Mouse (Mus musculus): Measurements from ENCODE around the gene Kctd3. TPM values are rescaled to one million over a fixed set of nuclear protein-coding genes. Genes with fewer than 3 reads are reported as not detected.

Gene Kctd3
- polyA plus RNA-seq, 1 experiment from 2014 or later: 28.1 TPM

DNA sequence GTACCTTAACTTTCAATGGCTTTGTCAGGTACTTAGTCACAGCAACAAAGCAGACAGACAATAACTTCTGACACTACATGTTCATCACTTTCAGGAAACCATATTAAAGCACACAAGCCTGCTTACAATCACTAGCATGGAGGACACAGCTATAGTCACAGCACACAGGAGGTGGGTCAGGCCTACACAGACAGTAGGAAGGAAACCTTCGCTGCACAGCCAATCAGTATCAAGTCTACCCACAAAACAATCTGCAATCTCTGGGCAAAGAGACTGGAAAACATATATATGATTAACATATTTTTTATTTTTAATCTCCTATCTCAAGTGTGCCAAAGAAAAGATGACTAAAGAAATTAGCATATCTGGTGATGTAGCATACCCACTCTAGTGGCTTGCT, 2.9 kb downstream of the Kctd3 start:
- Histone ChIP-seq H3K9me3 (no peaks in the 10 kb centered on the region), H3K27me3 (replicated peaks; ENCODE audit: low read depth, poor library complexity, severe bottlenecking) (no peaks in the 10 kb centered on the region), H3K4me1 (peaks cover 22% of the 10 kb centered on the region), H3K27ac (replicated peaks) (no peak overlapping the region), H3K36me3 (replicated peaks) (peaks cover 38% of the 10 kb centered on the region), H3K4me3 (no peak overlapping the region)
- no peak for DNase-seq (ENCODE audit: low spot score)
- WGBS: 92% methylated on average over 1 of the region's 1 CpGs

- peaks cover 18% of the 10 kb centered on the region for H3K4me1 ChIP-seq
- 92% methylated on average over 12 of the region's 12 CpGs for WGBS
- H3K27me3 ChIP-seq (replicated peaks; ENCODE audit: low read depth, poor library complexity, severe bottlenecking): no peaks in the 10 kb centered on the region
- H3K36me3 ChIP-seq (replicated peaks): peaks cover 66% of the 10 kb centered on the region
- no peak overlapping the region for H3K27ac ChIP-seq (replicated peaks)
- no peak overlapping the region for H3K4me3 ChIP-seq
- DNase-seq (ENCODE audit: low spot score): no peak
- H3K9me3 ChIP-seq: no peaks in the 10 kb centered on the region
Measured at GRCm38 (mm10) chr1:189001815-189002214, 5.8 kb downstream of the Kctd3 start.

- DNase-seq (ENCODE audit: low spot score): no peak
- H3K36me3 ChIP-seq (replicated peaks): peaks cover 78% of the 10 kb centered on the region
- WGBS: 92% methylated on average over 10 of the region's 10 CpGs
- no peak overlapping the region for H3K4me3 ChIP-seq
- H3K27ac ChIP-seq (replicated peaks): no peak overlapping the region
- 0 out of 2 replicates have a peak, but pooled peaks cover 5% of the 10 kb centered on the region for H3K4me1 ChIP-seq
- H3K27me3 ChIP-seq (replicated peaks; ENCODE audit: low read depth, poor library complexity, severe bottlenecking): no peaks in the 10 kb centered on the region
- no peaks in the 10 kb centered on the region for H3K9me3 ChIP-seq
Measured at GRCm38 (mm10) chr1:188999981-189000380, 7.7 kb downstream of the Kctd3 start.

- DNase-seq (ENCODE audit: low spot score): no peak
- no peaks in the 10 kb centered on the region for H3K4me1 ChIP-seq
- no peaks in the 10 kb centered on the region for H3K9me3 ChIP-seq
- 94% methylated on average over 3 of the region's 3 CpGs for WGBS
- peaks cover 86% of the 10 kb centered on the region for H3K36me3 ChIP-seq (replicated peaks)
- H3K27ac ChIP-seq (replicated peaks): no peak overlapping the region
- H3K27me3 ChIP-seq (replicated peaks; ENCODE audit: low read depth, poor library complexity, severe bottlenecking): no peaks in the 10 kb centered on the region
- no peak overlapping the region for H3K4me3 ChIP-seq
Measured at GRCm38 (mm10) chr1:188997921-188998320, 9.7 kb downstream of the Kctd3 start.

GRCm38 (mm10) chr1:188993218-188993617, 14.4 kb downstream of the Kctd3 start:
- H3K9me3 ChIP-seq: no peaks in the 10 kb centered on the region
- no peak overlapping the region for H3K27ac ChIP-seq (replicated peaks)
- H3K4me1 ChIP-seq: no peaks in the 10 kb centered on the region
- H3K4me3 ChIP-seq: no peak overlapping the region
- no peak for DNase-seq (ENCODE audit: low spot score)
- H3K36me3 ChIP-seq (replicated peaks): peaks cover 86% of the 10 kb centered on the region
- H3K27me3 ChIP-seq (replicated peaks; ENCODE audit: low read depth, poor library complexity, severe bottlenecking): no peaks in the 10 kb centered on the region
- WGBS: 40% methylated on average over 4 of the region's 4 CpGs

DNA sequence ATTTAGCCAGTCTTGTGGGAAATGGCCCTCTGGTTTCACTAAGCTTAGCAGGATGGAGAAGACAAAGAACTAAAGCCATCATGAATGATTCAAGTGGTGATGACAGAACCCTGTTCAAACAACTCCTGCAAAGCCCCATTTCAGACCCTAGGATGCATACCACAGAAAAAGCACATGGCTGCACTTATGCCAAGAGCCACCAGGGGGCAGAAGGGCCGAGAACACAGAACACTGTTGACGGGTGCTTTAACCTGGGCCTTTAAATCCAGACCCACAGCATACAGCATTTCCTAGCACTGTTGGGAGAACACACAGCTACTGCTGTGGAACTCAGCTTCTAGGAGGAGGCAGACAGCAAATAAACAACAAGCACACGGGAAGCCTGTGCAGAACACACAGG, 27.6 kb downstream of the Kctd3 start:
- H3K9me3 ChIP-seq: no peaks in the 10 kb centered on the region
- H3K27me3 ChIP-seq (replicated peaks; ENCODE audit: low read depth, poor library complexity, severe bottlenecking): no peaks in the 10 kb centered on the region
- WGBS: 30% methylated on average over 3 of the region's 3 CpGs
- H3K27ac ChIP-seq (replicated peaks): no peak overlapping the region
- no peak overlapping the region for H3K4me3 ChIP-seq
- peaks cover 91% of the 10 kb centered on the region for H3K36me3 ChIP-seq (replicated peaks)
- DNase-seq (ENCODE audit: low spot score): peak; percentile 69
- H3K4me1 ChIP-seq: no peaks in the 10 kb centered on the region

GRCm38 (mm10) chr1:188973926-188974325, 33.7 kb downstream of the Kctd3 start:
- WGBS: 90% methylated on average over 16 of the region's 16 CpGs
- H3K27ac ChIP-seq (replicated peaks): no peak overlapping the region
- H3K9me3 ChIP-seq: no peaks in the 10 kb centered on the region

DNA sequence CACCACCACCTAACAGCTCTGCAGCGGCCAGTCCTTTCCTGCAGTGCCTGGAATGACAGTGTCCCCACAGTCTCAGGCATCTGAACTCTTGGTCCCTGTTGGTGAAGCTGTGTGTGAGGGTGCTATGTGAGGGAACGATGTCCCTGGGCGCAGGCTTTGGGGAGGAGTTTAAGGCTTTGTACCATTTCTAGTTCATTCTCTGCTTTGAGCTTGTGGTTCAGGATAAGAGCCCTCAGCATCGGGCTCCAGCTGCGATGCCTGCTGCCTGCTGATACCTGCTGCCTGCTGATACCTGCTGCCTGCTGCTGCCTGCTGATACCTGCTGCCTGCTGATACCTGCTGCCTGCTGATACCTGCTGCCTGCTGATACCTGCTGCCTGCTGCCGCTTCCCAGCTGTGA, 34.6 kb downstream of the Kctd3 start:
- peaks cover 98% of the 10 kb centered on the region for H3K36me3 ChIP-seq (replicated peaks)
- 88% methylated on average over 6 of the region's 6 CpGs for WGBS
- H3K4me1 ChIP-seq: no peaks in the 10 kb centered on the region
- H3K27ac ChIP-seq (replicated peaks): no peak overlapping the region
- no peaks in the 10 kb centered on the region for H3K27me3 ChIP-seq (replicated peaks; ENCODE audit: low read depth, poor library complexity, severe bottlenecking)
- DNase-seq (ENCODE audit: low spot score): no peak
- H3K4me3 ChIP-seq: no peak overlapping the region
- no peaks in the 10 kb centered on the region for H3K9me3 ChIP-seq

More at GRCm38 (mm10) chr1:188973926-188974325, 33.7 kb downstream of the Kctd3 start:
- no peak overlapping the region for H3K4me3 ChIP-seq
- H3K27me3 ChIP-seq (replicated peaks; ENCODE audit: low read depth, poor library complexity, severe bottlenecking): no peaks in the 10 kb centered on the region
- no peak for DNase-seq (ENCODE audit: low spot score)
- H3K4me1 ChIP-seq: no peaks in the 10 kb centered on the region
- H3K36me3 ChIP-seq (replicated peaks): peaks cover 98% of the 10 kb centered on the region

GRCm38 (mm10) chr1:188952501-188952900, 55.1 kb downstream of the Kctd3 start:
- Histone ChIP-seq H3K4me3 (no peak overlapping the region), H3K27ac (replicated peaks) (no peak overlapping the region), H3K27me3 (replicated peaks; ENCODE audit: low read depth, poor library complexity, severe bottlenecking) (no peaks in the 10 kb centered on the region), H3K36me3 (replicated peaks) (no peaks in the 10 kb centered on the region), H3K4me1 (no peaks in the 10 kb centered on the region), H3K9me3 (no peaks in the 10 kb centered on the region)
- no peak for DNase-seq (ENCODE audit: low spot score)
- 88% methylated on average over 4 of the region's 4 CpGs for WGBS

DNA sequence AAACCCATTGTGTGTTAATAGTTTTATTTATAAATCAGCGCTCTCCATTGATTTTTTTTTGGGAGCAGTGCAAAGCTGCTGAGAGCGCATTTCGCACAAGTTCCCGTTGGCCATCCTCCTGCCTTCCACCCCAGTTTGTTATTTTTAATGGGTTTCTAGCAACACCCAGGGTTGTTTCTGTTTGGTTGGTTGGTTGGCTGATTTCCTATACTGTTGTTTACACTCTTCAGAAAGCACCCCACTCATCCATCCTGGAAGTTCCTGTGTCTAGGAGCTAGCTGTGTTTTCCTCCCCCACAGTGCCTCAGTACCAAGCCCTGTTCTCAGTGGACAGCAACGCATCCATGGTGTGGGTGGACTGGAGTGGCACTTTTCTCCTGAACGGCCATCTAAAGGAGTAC, 56.5 kb downstream of the Kctd3 start:
- Histone ChIP-seq H3K9me3 (no peaks in the 10 kb centered on the region), H3K4me1 (no peaks in the 10 kb centered on the region), H3K36me3 (replicated peaks) (no peaks in the 10 kb centered on the region), H3K4me3 (no peak overlapping the region), H3K27me3 (replicated peaks; ENCODE audit: low read depth, poor library complexity, severe bottlenecking) (no peaks in the 10 kb centered on the region), H3K27ac (replicated peaks) (no peak overlapping the region)
- 93% methylated on average over 6 of the region's 6 CpGs for WGBS
- DNase-seq (ENCODE audit: low spot score): no peak

- Histone ChIP-seq H3K36me3 (replicated peaks) (no peaks in the 10 kb centered on the region), H3K27me3 (replicated peaks; ENCODE audit: low read depth, poor library complexity, severe bottlenecking) (no peaks in the 10 kb centered on the region), H3K9me3 (no peaks in the 10 kb centered on the region), H3K4me1 (no peaks in the 10 kb centered on the region), H3K4me3 (no peak overlapping the region), H3K27ac (replicated peaks) (no peak overlapping the region)
- DNase-seq (ENCODE audit: low spot score): no peak
- WGBS: 85% methylated on average over 9 of the region's 9 CpGs
Measured at GRCm38 (mm10) chr1:188948276-188948675, 59.4 kb downstream of the Kctd3 start.

DNA sequence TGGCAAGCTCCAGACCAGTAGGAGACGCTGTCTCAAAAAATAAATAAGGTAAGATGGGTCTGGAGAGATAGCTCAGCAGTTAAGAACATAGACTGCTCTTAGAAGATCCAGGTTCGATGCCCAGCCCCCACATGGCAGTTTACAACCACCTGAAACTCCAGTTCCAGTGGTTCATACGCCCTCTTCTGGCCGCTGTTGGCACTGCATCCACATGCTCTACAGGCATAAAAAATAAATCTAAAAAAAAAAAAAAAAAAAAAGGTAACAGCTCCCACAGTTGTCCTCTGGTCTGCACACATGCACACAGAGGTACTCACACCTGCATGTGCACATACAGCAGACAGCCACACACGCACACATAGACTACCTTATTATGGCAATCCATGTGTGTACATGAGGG, 59.8 kb downstream of the Kctd3 start:
- no peak overlapping the region for H3K4me3 ChIP-seq
- peak; percentile 17 for DNase-seq (ENCODE audit: low spot score)
- no peaks in the 10 kb centered on the region for H3K9me3 ChIP-seq
- 56% methylated on average over 5 of the region's 5 CpGs for WGBS
- no peaks in the 10 kb centered on the region for H3K4me1 ChIP-seq
- H3K36me3 ChIP-seq (replicated peaks): no peaks in the 10 kb centered on the region
- no peak overlapping the region for H3K27ac ChIP-seq (replicated peaks)
- no peaks in the 10 kb centered on the region for H3K27me3 ChIP-seq (replicated peaks; ENCODE audit: low read depth, poor library complexity, severe bottlenecking)

GRCm38 (mm10) chr1:188946849-188947248, 60.8 kb downstream of the Kctd3 start:
- H3K27me3 ChIP-seq (replicated peaks; ENCODE audit: low read depth, poor library complexity, severe bottlenecking): no peaks in the 10 kb centered on the region
- no peak for DNase-seq (ENCODE audit: low spot score)
- 90% methylated on average over 11 of the region's 11 CpGs for WGBS
- no peak overlapping the region for H3K27ac ChIP-seq (replicated peaks)
- H3K9me3 ChIP-seq: no peaks in the 10 kb centered on the region
- no peaks in the 10 kb centered on the region for H3K36me3 ChIP-seq (replicated peaks)
- no peaks in the 10 kb centered on the region for H3K4me1 ChIP-seq
- no peak overlapping the region for H3K4me3 ChIP-seq

GRCm38 (mm10) chr1:188945326-188945725, 62.3 kb downstream of the Kctd3 start:
- H3K4me1 ChIP-seq: no peaks in the 10 kb centered on the region
- H3K9me3 ChIP-seq: no peaks in the 10 kb centered on the region
- H3K27ac ChIP-seq (replicated peaks): no peak overlapping the region
- WGBS: 48% methylated on average over 8 of the region's 8 CpGs
- no peak overlapping the region for H3K4me3 ChIP-seq
- DNase-seq (ENCODE audit: low spot score): no peak
- no peaks in the 10 kb centered on the region for H3K27me3 ChIP-seq (replicated peaks; ENCODE audit: low read depth, poor library complexity, severe bottlenecking)
- H3K36me3 ChIP-seq (replicated peaks): no peaks in the 10 kb centered on the region
